Mouse (Mus musculus) hindbrain, embryonic 11.5 days (tissue): ENCODE measurements around the gene Sipa1l3. TPM values are rescaled to one million over a fixed set of nuclear protein-coding genes. Genes with fewer than 3 reads are reported as not detected.

Experiments used
- ATAC-seq: fragments of 200-750 bp; cut with Nextera tagmentation; 2 replicates; pipeline ENCODE4 v1.8.0; 2017; ENCODE audit warnings: mild to moderate bottlenecking, moderate TSS enrichment, moderate library complexity; ENCODE audit not compliant: low FRiP score
- DNase-seq: peaks from one replicate; pipeline ENCODE4 v3.0.0-alpha.2; 2015; ENCODE audit warnings: low spot score
- H3K27ac ChIP-seq: fragments of 300-500 bp; sonication (generic); 2 replicates; pipeline ENCODE4 v1.5.1; 2014; ENCODE audit warnings: mild to moderate bottlenecking, low read depth, low read length
- H3K27me3 ChIP-seq: fragments of 300-500 bp; sonication (generic); 2 replicates; pipeline ENCODE4 v1.6.1; 2014; ENCODE audit warnings: mild to moderate bottlenecking, low read length, moderate library complexity, mixed read lengths; ENCODE audit not compliant: control insufficient read depth, insufficient read depth
- H3K36me3 ChIP-seq: fragments of 300-500 bp; sonication (generic); 2 replicates; pipeline ENCODE4 v1.6.1; 2014; ENCODE audit warnings: mild to moderate bottlenecking, low read length, moderate library complexity, mixed read lengths; ENCODE audit not compliant: control insufficient read depth, insufficient read depth
- H3K4me1 ChIP-seq: fragments of 300-500 bp; sonication (generic); replicated peaks from 2 replicates; pipeline ENCODE4 v1.6.1; 2014; ENCODE audit warnings: low read length, mixed read lengths; ENCODE audit not compliant: control insufficient read depth, insufficient read depth
- H3K4me2 ChIP-seq: fragments of 300-500 bp; sonication (generic); replicated peaks from 2 replicates; pipeline ENCODE4 v1.6.1; 2014; ENCODE audit warnings: mild to moderate bottlenecking, low read depth, low read length
- H3K4me3 ChIP-seq: fragments of 300-500 bp; sonication (generic); 2 replicates; pipeline ENCODE4 v1.5.1; 2014; ENCODE audit warnings: low read depth, low read length
- H3K9ac ChIP-seq: fragments of 300-500 bp; sonication (generic); 2 replicates; pipeline ENCODE4 v1.6.1; 2014; ENCODE audit warnings: low read depth, low read length
- H3K9me3 ChIP-seq: fragments of 300-500 bp; sonication (generic); 2 replicates; pipeline ENCODE4 v1.6.1; 2016; ENCODE audit warnings: low read length; ENCODE audit not compliant: control insufficient read depth
- WGBS: fragments of 180-500 bp; shearing (Covaris S2); extraction: QIAGEN DNeasy Blood & Tissue Kit; methylation state at CpG from one replicate; pipeline ENCODE4 v1.1.7; 2014; 5-methylcytosine and 5-hydroxymethylcytosine counted together
- polyA plus RNA-seq: library from polyadenylated mRNA; unstranded; fragments of >200 nt; fragmentation: Nextera tagmentation; extraction: Ambion mirVana; gene quantifications from 2 replicates; pipeline ENCODE4 v1.2.1, GENCODE M21; 2014

The Sipa1l3 gene
- polyA plus RNA-seq, 1 experiment from 2014 or later: 11.2 TPM

DNA sequence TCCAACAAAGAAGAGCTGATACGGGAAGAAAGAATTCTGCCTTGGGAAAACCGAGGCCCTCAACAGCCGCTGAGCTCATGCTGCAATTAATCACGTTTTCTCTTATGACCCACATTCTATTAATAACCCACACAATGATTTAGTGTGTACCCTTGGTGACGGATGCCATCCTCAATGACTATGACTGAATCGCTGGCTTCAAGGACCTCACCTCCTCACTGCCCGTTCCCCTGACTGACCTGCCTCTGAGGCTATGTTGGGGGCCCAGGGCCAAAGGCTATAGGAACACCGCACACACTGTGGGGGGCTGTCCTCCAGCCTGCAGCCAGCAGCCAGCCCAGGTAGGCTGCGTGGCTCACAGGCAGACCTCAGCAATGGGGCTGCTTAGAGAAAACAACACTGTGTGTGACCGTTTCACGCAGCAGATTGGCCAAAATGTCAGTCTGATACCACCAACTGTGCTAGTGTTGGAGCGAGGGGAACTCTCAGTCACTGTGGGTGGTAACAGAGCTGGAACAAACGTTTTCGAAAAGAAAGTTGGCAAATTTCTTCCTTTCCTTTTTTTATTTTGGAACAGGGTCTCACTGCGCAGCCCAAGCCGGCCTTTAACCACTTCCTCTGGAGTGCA, 79.7 kb downstream of the Sipa1l3 start:
- Histone ChIP-seq H3K27ac (no peak overlapping the region), H3K36me3 (no peaks in the 10 kb centered on the region), H3K9me3 (no peaks in the 10 kb centered on the region), H3K4me1 (no peaks in the 10 kb centered on the region), H3K4me2 (no peak overlapping the region), H3K27me3 (no peaks in the 10 kb centered on the region), H3K9ac (no peak overlapping the region), H3K4me3 (no peak overlapping the region)
- ATAC-seq (no peak), DNase-seq (no peak)
- WGBS: 73% methylated on average over 16 of the region's 16 CpGs

DNA sequence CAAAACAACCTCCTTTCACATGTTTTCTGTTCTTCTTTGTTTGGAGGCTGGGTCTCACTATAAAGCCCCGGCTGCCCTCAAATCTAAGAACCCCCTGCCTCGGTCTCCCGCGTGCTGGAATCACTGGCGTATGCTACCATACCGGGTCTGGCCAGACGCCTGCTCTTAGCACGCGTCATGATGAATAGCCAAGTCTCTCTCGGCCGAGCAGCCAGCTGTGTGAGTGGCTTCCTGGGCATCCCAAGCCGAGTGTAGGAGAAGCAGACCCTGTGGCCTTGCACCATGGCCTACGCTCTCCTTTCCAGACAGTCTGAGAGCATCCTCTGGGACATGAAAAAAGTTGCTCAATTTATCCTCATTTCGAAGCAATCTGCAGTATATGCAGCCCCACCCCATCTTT, 80.2 kb downstream of the Sipa1l3 start:
- Histone ChIP-seq H3K27ac (no peak overlapping the region), H3K4me1 (0 out of 2 replicates have a peak, but pooled peaks cover 2% of the 10 kb centered on the region), H3K9ac (no peak overlapping the region), H3K4me2 (no peak overlapping the region), H3K9me3 (no peaks in the 10 kb centered on the region), H3K4me3 (no peak overlapping the region), H3K27me3 (no peaks in the 10 kb centered on the region), H3K36me3 (no peaks in the 10 kb centered on the region)
- WGBS: 91% methylated on average over 14 of the region's 14 CpGs
- DNase-seq: no peak
- ATAC-seq: no peak

DNA sequence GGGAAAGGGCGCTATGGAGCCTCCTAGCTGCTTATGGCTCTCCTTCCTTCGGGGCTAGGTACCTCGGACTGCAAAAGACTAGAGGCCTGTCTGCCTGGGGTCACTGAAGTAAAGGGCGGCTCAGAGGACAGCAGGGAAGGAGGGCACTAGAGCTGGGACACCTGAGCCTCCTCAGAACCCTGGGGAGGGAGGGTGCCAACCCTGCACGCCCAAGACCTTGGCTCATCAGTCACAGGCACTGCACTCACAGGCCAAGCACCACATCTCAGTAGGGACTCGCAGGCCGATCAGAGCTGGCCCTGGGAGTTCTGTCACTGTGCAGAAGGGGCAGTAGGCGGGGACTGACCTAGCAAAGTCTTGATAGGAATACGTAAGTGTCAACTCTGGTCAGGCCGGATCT, 81.4 kb downstream of the Sipa1l3 start:
- peaks cover 10% of the 10 kb centered on the region; the same call in 1 of the 2 replicates for H3K4me1 ChIP-seq
- H3K4me2 ChIP-seq: no peak overlapping the region
- H3K27ac ChIP-seq: no peak overlapping the region
- DNase-seq (no peak), ATAC-seq (no peak)
- no peaks in the 10 kb centered on the region for H3K36me3 ChIP-seq
- H3K4me3 ChIP-seq: no peak overlapping the region
- H3K27me3 ChIP-seq: no peaks in the 10 kb centered on the region
- H3K9ac ChIP-seq: no peak overlapping the region
- no peaks in the 10 kb centered on the region for H3K9me3 ChIP-seq
- 71% methylated on average over 10 of the region's 10 CpGs for WGBS

DNA sequence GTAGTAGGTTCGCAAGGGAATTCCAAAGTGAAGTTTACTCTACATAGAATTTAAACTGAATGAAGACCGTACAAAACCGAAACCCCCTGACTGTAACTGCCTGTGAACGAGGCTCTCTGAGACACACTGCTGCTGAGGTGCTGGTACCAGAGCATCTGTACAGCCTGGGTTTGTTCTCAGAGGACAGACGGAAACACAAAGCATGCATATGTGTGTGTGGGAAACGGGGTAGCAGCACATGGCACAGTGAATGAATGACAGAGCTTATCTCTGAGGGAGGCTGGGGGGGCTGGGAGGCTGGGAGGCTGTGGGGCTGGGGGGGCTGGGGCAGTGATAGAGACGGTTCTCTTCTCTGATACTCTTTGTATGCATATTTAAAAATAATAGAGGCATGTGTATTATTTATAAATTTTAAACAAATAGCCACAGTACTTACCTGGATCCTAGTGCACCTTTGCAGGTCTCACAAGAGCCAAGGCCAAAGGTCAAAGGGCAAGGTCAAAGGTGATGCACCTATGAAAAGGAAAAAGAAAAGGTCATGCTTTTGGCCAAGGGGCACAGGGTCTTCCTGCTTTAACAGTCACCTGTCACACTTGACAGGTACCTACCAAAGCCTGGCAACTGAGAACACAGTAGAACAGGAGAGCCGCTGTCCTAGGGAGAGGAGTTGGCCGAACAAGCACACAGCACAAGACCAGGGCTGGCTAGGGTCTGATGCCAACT, 84.0 kb downstream of the Sipa1l3 start:
- Histone ChIP-seq H3K36me3 (no peaks in the 10 kb centered on the region), H3K4me2 (no peak overlapping the region), H3K9ac (no peak overlapping the region), H3K9me3 (no peaks in the 10 kb centered on the region), H3K4me1 (peaks cover 17% of the 10 kb centered on the region), H3K27ac (no peak overlapping the region), H3K27me3 (no peaks in the 10 kb centered on the region), H3K4me3 (no peak overlapping the region)
- DNase-seq: no peak
- ATAC-seq: no peak
- 91% methylated on average over 9 of the region's 9 CpGs for WGBS

DNA sequence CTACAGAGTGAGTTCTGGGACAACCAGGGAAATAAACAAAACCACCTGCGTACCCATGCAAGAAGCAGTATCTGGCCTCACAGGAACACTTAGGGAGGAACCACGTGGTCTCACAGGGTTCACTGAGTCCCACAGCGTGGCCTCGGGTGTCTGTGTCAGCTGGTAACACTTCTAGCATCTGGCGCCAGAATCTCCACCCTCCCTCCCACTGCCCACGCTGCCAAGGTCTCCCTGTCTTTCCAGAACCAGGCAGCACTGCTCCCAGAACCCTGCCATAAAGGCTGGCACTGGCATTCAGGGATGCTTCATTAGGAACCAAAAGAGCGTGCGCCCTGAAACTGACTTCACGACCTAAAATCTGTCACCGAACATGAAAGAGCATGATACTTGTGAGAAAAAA, 84.7 kb downstream of the Sipa1l3 start:
- no peak for DNase-seq
- 86% methylated on average over 10 of the region's 10 CpGs for WGBS
- Histone ChIP-seq H3K9ac (no peak overlapping the region), H3K9me3 (no peaks in the 10 kb centered on the region), H3K27me3 (no peaks in the 10 kb centered on the region), H3K4me3 (no peak overlapping the region), H3K36me3 (no peaks in the 10 kb centered on the region), H3K4me2 (no peak overlapping the region), H3K27ac (no peak overlapping the region), H3K4me1 (peaks cover 17% of the 10 kb centered on the region)
- no peak for ATAC-seq

DNA sequence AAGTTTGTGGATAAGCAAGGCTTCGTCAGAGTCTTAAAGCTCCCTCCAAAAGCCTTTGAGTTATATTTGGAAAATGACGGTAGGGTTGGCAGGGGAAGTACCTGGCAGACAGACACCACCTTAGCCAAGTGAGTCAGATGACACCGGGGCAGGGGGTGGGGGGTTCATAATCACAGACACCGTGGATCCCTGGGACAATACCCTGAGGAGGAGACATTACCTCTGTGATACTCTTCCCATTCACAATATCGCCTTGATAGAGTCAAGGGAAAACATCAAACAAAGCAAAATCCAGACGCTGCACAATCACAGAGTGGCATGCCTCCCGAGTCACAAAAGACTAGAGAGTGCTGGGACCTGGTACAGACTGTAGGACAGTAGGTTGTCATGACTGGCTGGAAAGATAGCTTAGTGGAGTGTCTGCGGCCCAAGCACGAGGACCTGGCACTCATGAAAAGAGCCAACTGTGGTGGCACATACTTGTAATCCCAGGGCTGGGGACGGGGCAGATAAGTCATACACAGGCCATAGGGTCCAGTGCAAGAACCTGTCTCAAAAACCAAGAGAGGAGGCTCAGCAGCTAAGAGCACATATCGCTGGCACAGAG, 85.4 kb downstream of the Sipa1l3 start:
- Histone ChIP-seq H3K36me3 (no peaks in the 10 kb centered on the region), H3K4me3 (no peak overlapping the region), H3K4me2 (no peak overlapping the region), H3K27me3 (no peaks in the 10 kb centered on the region), H3K9me3 (no peaks in the 10 kb centered on the region), H3K27ac (no peak overlapping the region), H3K4me1 (peaks cover 17% of the 10 kb centered on the region), H3K9ac (no peak overlapping the region; the same call in 1 of the 2 replicates)
- WGBS: 80% methylated on average over 11 of the region's 11 CpGs
- ATAC-seq (no peak), DNase-seq (no peak)

DNA sequence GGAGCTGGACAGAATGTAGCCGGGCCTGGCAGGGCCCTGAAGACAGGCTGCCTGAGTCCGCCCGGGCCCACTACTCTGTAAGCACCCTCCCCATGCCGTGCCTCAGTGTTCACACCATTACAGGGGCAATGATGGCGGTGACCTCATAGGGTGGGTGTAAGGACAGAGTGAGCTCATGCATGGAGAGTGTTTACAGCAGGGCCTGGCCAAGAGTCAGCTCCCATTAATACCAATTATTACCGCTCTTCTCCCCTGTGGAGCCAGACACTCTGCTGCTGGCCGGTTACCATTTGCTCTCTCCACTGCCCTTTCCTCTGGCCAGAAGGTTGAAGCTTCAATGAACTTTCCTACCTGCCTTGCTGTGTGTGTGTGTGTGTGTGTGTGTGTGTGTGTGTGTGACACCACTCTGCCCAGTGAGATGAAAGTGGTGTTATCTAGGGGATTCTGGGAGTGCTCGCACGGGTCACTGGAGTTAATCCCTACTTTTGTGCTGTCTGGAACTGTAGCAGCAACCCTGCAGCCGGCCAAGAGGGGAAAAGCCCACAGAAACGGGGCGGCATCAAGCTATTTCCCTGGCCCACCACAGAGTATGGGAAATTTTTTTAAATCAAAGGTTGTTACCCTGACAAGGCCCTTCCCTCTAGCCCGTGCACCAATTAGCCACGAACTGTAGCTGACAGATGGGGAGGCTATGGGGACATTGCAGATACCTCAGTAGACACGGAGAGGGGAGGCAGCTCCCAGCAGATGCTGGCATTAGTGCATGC, 86.1 kb downstream of the Sipa1l3 start:
- no peaks in the 10 kb centered on the region for H3K27me3 ChIP-seq
- ATAC-seq (peak; percentile 48), DNase-seq (peak; percentile 32)
- H3K4me3 ChIP-seq: no peak overlapping the region
- H3K36me3 ChIP-seq: no peaks in the 10 kb centered on the region
- no peak overlapping the region; the same call in 1 of the 2 replicates for H3K9ac ChIP-seq
- H3K4me2 ChIP-seq: no peak overlapping the region
- no peaks in the 10 kb centered on the region for H3K9me3 ChIP-seq
- 30% methylated on average over 15 of the region's 15 CpGs for WGBS
- peaks cover 17% of the 10 kb centered on the region for H3K4me1 ChIP-seq
- H3K27ac ChIP-seq: no peak overlapping the region

DNA sequence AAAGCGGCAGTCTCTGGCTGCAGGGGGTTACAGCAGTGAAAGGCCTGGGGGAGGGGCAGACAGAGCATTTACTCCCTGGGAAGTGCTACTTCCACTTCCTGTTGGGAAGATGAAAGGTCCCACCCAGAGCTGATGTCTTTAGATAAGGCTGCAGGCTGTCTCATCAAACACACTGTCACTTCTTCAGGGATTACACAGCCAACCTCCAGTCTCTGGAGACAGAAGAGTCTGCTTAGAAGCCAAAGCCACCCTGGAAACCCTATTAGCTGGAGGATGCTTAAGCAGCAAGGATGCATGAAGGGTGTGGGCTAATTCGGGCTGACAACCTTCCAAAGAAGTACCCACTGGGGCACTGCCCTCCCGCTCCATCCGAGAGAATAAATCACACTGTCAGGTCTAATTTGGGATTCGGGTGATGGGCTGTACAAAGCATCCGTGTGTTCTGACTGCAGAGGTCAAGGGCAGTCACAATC, 87.7 kb downstream of the Sipa1l3 start:
- Histone ChIP-seq H3K4me3 (no peak overlapping the region), H3K4me1 (peaks cover 17% of the 10 kb centered on the region), H3K4me2 (no peak overlapping the region), H3K9me3 (no peaks in the 10 kb centered on the region), H3K27ac (no peak overlapping the region), H3K9ac (no peak overlapping the region), H3K36me3 (no peaks in the 10 kb centered on the region), H3K27me3 (no peaks in the 10 kb centered on the region)
- WGBS: 11% methylated on average over 6 of the region's 6 CpGs
- DNase-seq: peak; percentile 42
- ATAC-seq: peak; percentile 66
